Mouse (Mus musculus): ENCODE measurements around the gene Ror2. TPM values are rescaled to one million over a fixed set of nuclear protein-coding genes. Genes with fewer than 3 reads are reported as not detected.

The Ror2 gene
- polyA plus RNA-seq, 1 experiment from 2014 or later = 9.9 TPM

DNA sequence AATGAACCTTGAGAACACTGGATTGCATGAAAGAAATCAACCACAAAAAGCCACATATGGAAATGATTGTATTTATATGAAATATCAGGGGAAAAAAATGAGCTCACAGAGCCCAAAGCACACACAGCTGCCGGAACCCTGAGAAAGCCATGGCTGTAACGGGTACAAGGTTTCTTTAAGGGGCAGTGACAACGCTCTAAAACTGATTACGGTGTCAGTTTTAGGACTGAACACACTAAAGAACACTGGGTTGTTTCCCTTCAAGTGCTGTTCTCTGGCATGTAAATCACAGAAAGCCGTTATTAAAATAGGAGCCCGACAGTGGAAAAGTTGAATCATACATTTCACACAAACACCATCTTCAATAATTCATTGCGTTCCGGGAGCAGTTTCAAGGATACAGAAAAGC lies 19.4 kb downstream of the Ror2 start:
- Histone ChIP-seq H3K9ac (replicated peaks; ENCODE audit: low read length) (no peak overlapping the region), H3K4me2 (replicated peaks; ENCODE audit: low read depth, low read length) (no peak overlapping the region)
- 47% methylated on average over 8 of the region's 8 CpGs for WGBS

DNA sequence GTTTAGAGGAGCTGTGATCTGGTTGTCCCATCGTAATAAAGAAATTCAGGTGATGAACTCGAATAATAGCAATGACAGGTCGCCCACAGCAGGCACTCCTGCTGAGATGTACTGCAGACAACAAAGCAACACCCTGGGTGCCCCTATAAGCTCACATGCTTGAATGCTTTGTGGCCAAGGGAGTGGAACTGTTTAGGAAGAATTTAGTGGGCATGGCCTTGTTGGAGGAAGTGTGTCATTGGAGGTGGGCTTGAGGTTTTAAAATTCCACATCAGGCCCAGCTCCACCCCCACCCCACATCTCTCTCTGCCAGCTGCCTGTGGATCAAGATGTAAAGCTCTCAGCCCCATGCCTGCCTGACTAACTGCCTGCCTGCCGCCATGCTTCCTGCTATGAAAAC lies 21.0 kb downstream of the Ror2 start:
- H3K9ac ChIP-seq (replicated peaks; ENCODE audit: low read length) = no peak overlapping the region
- H3K4me2 ChIP-seq (replicated peaks; ENCODE audit: low read depth, low read length) = no peak overlapping the region
- ATAC-seq (ENCODE audit: low FRiP score, low TSS enrichment) = no peak
- no peak overlapping the region for H3K27ac ChIP-seq (ENCODE audit: low read length)
- no peak overlapping the region for H3K4me3 ChIP-seq (ENCODE audit: low read length)
- H3K27me3 ChIP-seq (ENCODE audit: insufficient read depth, low read length) = no peaks in the 10 kb centered on the region
- H3K9me3 ChIP-seq (ENCODE audit: low read length) = peaks cover 4% of the 10 kb centered on the region; the same call in 1 of the 2 replicates
- H3K36me3 ChIP-seq (ENCODE audit: insufficient read depth, low read length) = no peaks in the 10 kb centered on the region
- 87% methylated on average over 4 of the region's 4 CpGs for WGBS
- H3K4me1 ChIP-seq (ENCODE audit: insufficient read depth, low read length) = peaks cover 63% of the 10 kb centered on the region

More for the DNA sequence above, 19.4 kb downstream of the Ror2 start:
- Histone ChIP-seq H3K4me1 (ENCODE audit: insufficient read depth, low read length) (peaks cover 58% of the 10 kb centered on the region), H3K4me3 (ENCODE audit: low read length) (no peak overlapping the region), H3K27ac (ENCODE audit: low read length) (peak overlapping the region; percentile 52; the same call in 1 of the 2 replicates), H3K9me3 (ENCODE audit: low read length) (peaks cover 4% of the 10 kb centered on the region; the same call in 1 of the 2 replicates), H3K27me3 (ENCODE audit: insufficient read depth, low read length) (no peaks in the 10 kb centered on the region), H3K36me3 (ENCODE audit: insufficient read depth, low read length) (no peaks in the 10 kb centered on the region)
- ATAC-seq (ENCODE audit: low FRiP score, low TSS enrichment) = no peak

DNA sequence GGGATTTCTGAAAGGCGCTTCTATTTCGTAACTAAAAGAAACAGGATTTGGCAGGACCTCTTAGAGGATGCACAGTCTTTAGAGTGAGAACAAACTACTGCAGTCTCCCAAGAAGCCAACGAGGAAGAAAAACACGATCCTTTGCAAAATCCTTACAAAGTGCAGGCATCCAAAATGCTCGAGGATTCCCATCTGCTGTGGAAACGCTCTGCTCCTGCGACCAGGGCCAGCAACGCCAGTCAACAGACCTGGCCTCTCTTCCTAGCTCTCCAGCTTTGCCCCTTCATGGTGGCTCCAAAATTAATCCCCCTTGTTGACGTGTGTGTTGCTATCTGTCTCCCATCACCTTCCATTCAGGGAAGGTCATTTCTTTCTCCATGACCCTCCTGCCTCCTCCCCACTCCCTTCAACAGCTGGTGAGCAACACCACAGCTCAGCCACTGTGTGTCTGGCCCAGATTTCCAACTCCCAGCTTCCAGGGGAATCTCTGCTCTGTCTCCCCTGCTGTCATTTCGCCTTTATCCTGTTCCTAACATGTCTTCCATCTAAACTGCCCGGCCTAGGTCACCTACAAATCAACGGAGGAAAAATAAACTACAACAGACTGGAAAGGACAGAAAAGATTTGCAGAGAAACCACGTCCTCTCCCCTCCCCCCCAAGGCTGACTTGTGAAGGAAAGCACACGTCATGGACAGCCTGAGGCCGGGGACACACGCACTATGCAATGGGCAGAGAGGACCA lies 23.2 kb downstream of the Ror2 start:
- no peaks in the 10 kb centered on the region for H3K27me3 ChIP-seq (ENCODE audit: insufficient read depth, low read length)
- H3K9ac ChIP-seq (replicated peaks; ENCODE audit: low read length) = no peak overlapping the region; the same call in 1 of the 2 replicates
- H3K36me3 ChIP-seq (ENCODE audit: insufficient read depth, low read length) = no peaks in the 10 kb centered on the region
- H3K9me3 ChIP-seq (ENCODE audit: low read length) = peaks cover 4% of the 10 kb centered on the region; the same call in 1 of the 2 replicates
- H3K4me3 ChIP-seq (ENCODE audit: low read length) = no peak overlapping the region
- H3K27ac ChIP-seq (ENCODE audit: low read length) = peak overlapping the region; percentile 81
- ATAC-seq (ENCODE audit: low FRiP score, low TSS enrichment) = 0 out of 2 replicates have a peak, but pooled peaks have one; percentile 17
- H3K4me2 ChIP-seq (replicated peaks; ENCODE audit: low read depth, low read length) = no peak overlapping the region
- peaks cover 68% of the 10 kb centered on the region for H3K4me1 ChIP-seq (ENCODE audit: insufficient read depth, low read length)
- WGBS = 52% methylated on average over 16 of the region's 16 CpGs

DNA sequence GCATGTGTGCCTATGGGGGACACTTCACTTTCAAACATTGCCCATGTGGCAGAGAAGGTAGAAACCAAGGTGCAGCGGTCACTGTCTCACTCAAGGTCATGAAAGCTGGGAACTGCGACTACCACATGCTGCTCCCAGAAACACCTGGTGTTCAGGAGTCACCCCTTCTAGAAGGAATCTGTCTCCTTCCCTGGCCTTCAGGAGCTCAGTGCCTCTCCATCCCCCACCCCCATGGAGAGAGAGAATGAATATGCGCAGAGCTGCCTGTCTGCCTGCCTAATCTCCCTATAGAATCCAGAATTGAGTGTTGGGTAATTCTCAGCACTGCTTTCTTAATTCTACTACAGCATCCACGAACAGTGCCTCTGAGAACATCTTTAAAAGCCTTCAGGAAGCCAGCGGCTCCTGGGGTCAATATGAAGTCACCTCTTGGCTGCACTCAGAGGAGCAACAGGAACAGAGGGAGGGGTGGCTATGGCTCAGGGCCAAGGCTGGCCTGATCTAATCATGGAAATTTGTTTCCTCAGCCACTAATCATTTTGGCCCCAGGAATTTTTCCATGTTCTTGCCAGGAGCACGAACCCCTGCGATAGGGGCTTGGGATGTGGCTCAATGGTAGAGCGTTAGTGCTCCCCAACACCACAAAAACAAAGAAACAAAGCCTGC lies 24.7 kb downstream of the Ror2 start:
- no peak overlapping the region for H3K9ac ChIP-seq (replicated peaks; ENCODE audit: low read length)
- H3K36me3 ChIP-seq (ENCODE audit: insufficient read depth, low read length) = no peaks in the 10 kb centered on the region
- 43% methylated on average over 8 of the region's 8 CpGs for WGBS
- peak overlapping the region; percentile 60 for H3K27ac ChIP-seq (ENCODE audit: low read length)
- H3K27me3 ChIP-seq (ENCODE audit: insufficient read depth, low read length) = no peaks in the 10 kb centered on the region
- H3K4me1 ChIP-seq (ENCODE audit: insufficient read depth, low read length) = peaks cover 61% of the 10 kb centered on the region
- no peak overlapping the region for H3K4me2 ChIP-seq (replicated peaks; ENCODE audit: low read depth, low read length)
- no peak for ATAC-seq (ENCODE audit: low FRiP score, low TSS enrichment)
- H3K4me3 ChIP-seq (ENCODE audit: low read length) = no peak overlapping the region
- H3K9me3 ChIP-seq (ENCODE audit: low read length) = peaks cover 4% of the 10 kb centered on the region; the same call in 1 of the 2 replicates

DNA sequence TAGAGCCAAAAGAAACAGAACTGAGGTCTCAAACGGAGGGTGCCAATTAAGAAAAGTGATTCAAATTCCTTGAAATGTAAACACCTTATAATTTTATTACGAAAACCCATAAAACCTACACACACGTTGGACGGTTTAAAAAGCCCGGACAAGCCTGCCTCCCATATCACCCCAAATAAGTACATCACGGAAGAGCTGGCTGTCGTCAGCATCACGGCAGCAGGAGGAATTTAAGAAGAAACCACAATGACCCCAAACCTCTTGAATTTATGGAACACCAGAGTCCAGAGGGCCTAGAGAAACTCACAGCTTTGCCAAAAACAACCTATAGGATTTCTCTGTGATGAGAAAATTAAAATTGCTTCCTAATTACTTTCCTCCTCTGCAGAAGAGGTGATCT lies 27.0 kb downstream of the Ror2 start:
- H3K9ac ChIP-seq (replicated peaks; ENCODE audit: low read length) = no peak overlapping the region
- H3K36me3 ChIP-seq (ENCODE audit: insufficient read depth, low read length) = no peaks in the 10 kb centered on the region
- H3K4me2 ChIP-seq (replicated peaks; ENCODE audit: low read depth, low read length) = no peak overlapping the region
- ATAC-seq (ENCODE audit: low FRiP score, low TSS enrichment) = no peak
- 0 out of 2 replicates have a peak overlapping the region, but pooled peaks have one; percentile 20 for H3K27ac ChIP-seq (ENCODE audit: low read length)
- WGBS = 42% methylated on average over 8 of the region's 8 CpGs
- H3K4me3 ChIP-seq (ENCODE audit: low read length) = no peak overlapping the region
- peaks cover 60% of the 10 kb centered on the region for H3K4me1 ChIP-seq (ENCODE audit: insufficient read depth, low read length)
- H3K27me3 ChIP-seq (ENCODE audit: insufficient read depth, low read length) = no peaks in the 10 kb centered on the region
- no peaks in the 10 kb centered on the region for H3K9me3 ChIP-seq (ENCODE audit: low read length)

DNA sequence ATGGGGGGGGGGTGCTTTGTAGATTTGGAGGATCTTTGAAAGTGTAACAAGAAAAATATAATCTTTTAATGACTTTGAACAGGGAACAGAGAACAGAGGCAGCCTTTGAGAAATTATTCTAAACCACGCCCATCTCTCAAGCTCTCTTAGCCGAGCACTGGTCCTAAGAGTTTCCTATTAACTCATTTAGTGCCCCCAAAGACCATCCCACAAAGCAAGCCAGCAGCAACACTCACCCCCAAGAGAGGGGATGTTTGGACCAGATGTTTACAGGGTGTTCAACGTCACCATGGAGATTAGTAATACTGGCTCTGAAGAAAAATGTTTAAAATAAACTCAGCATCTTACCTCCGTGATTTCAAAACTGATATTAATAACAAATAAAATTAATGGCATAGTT lies 27.4 kb downstream of the Ror2 start:
- Histone ChIP-seq H3K27ac (ENCODE audit: low read length) (no peak overlapping the region), H3K4me2 (replicated peaks; ENCODE audit: low read depth, low read length) (no peak overlapping the region), H3K9ac (replicated peaks; ENCODE audit: low read length) (no peak overlapping the region), H3K4me3 (ENCODE audit: low read length) (no peak overlapping the region), H3K36me3 (ENCODE audit: insufficient read depth, low read length) (no peaks in the 10 kb centered on the region), H3K9me3 (ENCODE audit: low read length) (no peaks in the 10 kb centered on the region), H3K4me1 (ENCODE audit: insufficient read depth, low read length) (peaks cover 56% of the 10 kb centered on the region), H3K27me3 (ENCODE audit: insufficient read depth, low read length) (no peaks in the 10 kb centered on the region)
- ATAC-seq (ENCODE audit: low FRiP score, low TSS enrichment) = no peak
- WGBS = 39% methylated on average over 4 of the region's 4 CpGs

DNA sequence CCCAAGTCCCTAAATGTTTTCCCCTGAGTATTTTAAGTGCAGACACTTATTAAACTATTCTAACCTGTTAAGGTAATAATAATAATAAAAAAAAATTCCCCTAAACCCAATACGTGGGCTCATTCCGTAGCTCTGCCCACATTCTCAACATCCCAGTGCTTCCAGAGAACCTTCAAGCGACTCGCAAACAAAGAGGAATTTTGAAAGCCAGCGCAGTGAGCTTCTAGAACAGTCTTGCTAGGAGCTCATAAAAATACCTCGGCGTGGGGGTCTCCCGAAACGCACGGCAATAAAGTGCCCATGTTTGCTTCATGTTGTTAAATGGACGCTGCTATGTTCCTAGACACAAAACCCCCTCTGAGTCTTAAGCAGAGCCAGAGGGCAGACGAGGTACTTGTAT lies 32.7 kb downstream of the Ror2 start:
- no peaks in the 10 kb centered on the region for H3K27me3 ChIP-seq (ENCODE audit: insufficient read depth, low read length)
- no peaks in the 10 kb centered on the region for H3K36me3 ChIP-seq (ENCODE audit: insufficient read depth, low read length)
- H3K4me1 ChIP-seq (ENCODE audit: insufficient read depth, low read length) = peaks cover 38% of the 10 kb centered on the region
- WGBS = 80% methylated on average over 12 of the region's 12 CpGs
- no peak overlapping the region for H3K27ac ChIP-seq (ENCODE audit: low read length)
- H3K4me2 ChIP-seq (replicated peaks; ENCODE audit: low read depth, low read length) = no peak overlapping the region
- H3K9ac ChIP-seq (replicated peaks; ENCODE audit: low read length) = no peak overlapping the region
- no peak for ATAC-seq (ENCODE audit: low FRiP score, low TSS enrichment)
- H3K4me3 ChIP-seq (ENCODE audit: low read length) = no peak overlapping the region
- no peaks in the 10 kb centered on the region for H3K9me3 ChIP-seq (ENCODE audit: low read length)

DNA sequence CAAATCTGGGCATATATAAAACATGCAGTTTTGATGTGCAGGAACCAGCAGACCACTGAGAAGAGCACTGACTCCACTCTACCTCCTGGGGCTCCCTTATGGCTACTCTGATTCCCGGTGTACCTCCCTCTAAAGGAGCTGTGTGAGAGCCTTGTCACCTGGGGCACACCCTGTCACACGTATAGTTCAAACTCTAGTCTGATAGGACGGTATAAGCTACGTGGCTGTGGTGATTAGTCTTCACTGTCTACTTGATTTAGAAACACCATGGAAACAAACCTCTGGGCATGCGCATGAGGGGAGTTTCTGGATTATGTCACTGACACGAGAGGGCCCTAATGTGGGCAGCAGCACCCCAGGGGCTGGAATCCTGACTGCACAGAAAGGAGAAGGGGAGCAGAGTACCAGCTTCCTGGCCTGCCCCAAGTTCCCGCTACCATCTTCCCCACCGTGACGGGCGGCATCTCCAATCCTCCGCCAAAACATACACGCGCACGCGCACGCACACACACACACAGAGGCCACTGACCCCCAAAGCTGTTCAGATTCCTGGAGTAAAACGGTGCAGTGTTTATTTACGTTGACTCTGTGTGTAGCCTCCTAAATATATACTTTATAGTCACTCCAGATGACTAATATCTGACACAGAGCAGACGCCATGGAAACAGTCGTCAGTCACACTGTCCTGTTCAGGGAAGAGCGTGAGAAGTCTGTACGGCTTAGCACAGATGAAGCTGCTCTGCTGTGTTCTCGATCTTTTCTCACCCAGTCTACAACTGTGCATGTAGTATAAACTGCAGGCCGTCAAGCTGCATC lies 37.1 kb downstream of the Ror2 start:
- Histone ChIP-seq H3K4me1 (ENCODE audit: insufficient read depth, low read length) (peaks cover 43% of the 10 kb centered on the region), H3K36me3 (ENCODE audit: insufficient read depth, low read length) (no peaks in the 10 kb centered on the region)

DNA sequence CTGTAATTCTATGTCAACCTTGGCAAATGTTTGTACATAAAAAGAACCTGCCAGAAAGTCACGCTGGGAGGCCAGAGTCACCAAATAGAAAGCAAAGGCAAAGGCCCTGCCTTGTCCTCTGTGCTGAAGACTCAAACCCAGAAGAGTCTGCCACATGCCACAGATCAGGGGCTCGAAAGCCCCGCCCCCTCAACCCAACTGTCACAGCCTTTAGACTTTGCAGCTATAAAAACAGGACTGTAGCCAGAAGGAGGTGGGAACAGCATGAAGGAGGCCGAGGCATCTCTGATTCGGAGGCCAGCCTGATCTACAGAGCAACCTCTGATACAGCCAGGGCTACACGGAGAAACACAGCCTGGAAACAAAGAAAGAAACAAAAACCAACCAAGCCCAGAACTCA lies 37.8 kb downstream of the Ror2 start:
- Histone ChIP-seq H3K9me3 (ENCODE audit: low read length) (no peaks in the 10 kb centered on the region), H3K9ac (replicated peaks; ENCODE audit: low read length) (no peak overlapping the region), H3K36me3 (ENCODE audit: insufficient read depth, low read length) (no peaks in the 10 kb centered on the region), H3K4me2 (replicated peaks; ENCODE audit: low read depth, low read length) (no peak overlapping the region), H3K27ac (ENCODE audit: low read length) (no peak overlapping the region), H3K27me3 (ENCODE audit: insufficient read depth, low read length) (no peaks in the 10 kb centered on the region), H3K4me3 (ENCODE audit: low read length) (no peak overlapping the region), H3K4me1 (ENCODE audit: insufficient read depth, low read length) (peaks cover 49% of the 10 kb centered on the region)
- WGBS = 50% methylated on average over 6 of the region's 6 CpGs
- ATAC-seq (ENCODE audit: low FRiP score, low TSS enrichment) = no peak

More for the DNA sequence above, 37.1 kb downstream of the Ror2 start:
- no peaks in the 10 kb centered on the region for H3K27me3 ChIP-seq (ENCODE audit: insufficient read depth, low read length)
- H3K4me3 ChIP-seq (ENCODE audit: low read length) = no peak overlapping the region
- H3K9ac ChIP-seq (replicated peaks; ENCODE audit: low read length) = no peak overlapping the region
- 63% methylated on average over 24 of the region's 24 CpGs for WGBS
- peak; percentile 33; the same call in 1 of the 2 replicates for ATAC-seq (ENCODE audit: low FRiP score, low TSS enrichment)
- peak overlapping the region; percentile 21; the same call in 1 of the 2 replicates for H3K4me2 ChIP-seq (replicated peaks; ENCODE audit: low read depth, low read length)
- 0 out of 2 replicates have a peak overlapping the region, but pooled peaks have one; percentile 6 for H3K27ac ChIP-seq (ENCODE audit: low read length)
- no peaks in the 10 kb centered on the region for H3K9me3 ChIP-seq (ENCODE audit: low read length)
